Mouse (Mus musculus): Measurements from ENCODE around the gene Itgb5. TPM values are rescaled to one million over a fixed set of nuclear protein-coding genes. Genes with fewer than 3 reads are reported as not detected.

Itgb5 gene
- total RNA-seq, 2 experiments from 2014 or later, result 38.0 to 40.3 TPM

DNA sequence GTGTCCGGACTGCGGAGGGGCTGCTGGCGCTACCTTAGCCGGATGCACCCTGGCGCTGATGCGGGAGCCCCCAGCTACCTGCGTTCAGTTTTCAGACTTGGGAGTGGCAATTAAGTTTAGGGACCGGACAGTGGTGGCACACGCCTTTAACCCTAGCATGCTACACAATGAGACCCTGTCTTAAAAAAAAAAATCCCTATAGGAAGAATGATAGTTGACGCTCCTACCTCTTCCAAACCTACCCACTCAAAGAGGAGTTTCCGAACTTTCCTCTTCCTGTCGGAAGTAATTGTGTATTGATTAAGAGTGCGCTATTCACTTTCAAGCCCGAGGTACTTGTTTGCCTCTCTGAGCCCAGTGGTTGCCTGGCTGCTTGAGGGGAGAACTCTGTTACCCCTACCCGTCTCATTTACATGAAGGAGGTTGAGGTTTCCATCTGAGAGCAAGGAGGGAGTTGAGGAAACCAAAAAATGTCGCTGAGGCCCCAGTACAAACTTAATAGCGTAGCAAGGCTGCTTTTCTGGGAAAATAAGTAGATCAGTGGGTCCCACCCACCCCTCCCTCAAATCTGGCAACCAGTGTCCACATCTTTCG is 1.1 kb downstream of the Itgb5 start:
- no peak for DNase-seq (ENCODE audit: low spot score in 2 of 2)

- no peak for DNase-seq (ENCODE audit: low spot score in 2 of 2)
Observed at GRCm38 (mm10) chr16:33832057-33832456, 2.6 kb downstream of the Itgb5 start.

GRCm38 (mm10) chr16:33832728-33833428 is 3.4 kb downstream of the Itgb5 start:
- DNase-seq (ENCODE audit: low spot score in 2 of 2), result no peak

DNA sequence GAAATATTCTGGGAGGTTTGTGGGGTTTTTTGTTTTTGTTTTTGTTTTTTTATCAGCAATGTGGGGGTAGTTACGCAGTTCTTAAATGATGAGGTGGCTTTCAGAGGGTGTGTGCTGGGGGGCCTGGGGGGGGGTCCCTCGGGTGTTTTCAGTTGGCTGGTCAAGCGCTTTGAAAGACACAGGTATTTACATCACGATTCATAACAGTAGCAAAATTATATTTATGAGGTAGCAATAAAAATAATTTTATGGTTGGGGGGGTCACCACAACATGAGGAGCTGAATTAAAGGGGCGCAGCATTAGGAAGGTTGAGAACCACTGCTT is 3.9 kb downstream of the Itgb5 start:
- no peak for DNase-seq (ENCODE audit: low spot score in 2 of 2)

DNA sequence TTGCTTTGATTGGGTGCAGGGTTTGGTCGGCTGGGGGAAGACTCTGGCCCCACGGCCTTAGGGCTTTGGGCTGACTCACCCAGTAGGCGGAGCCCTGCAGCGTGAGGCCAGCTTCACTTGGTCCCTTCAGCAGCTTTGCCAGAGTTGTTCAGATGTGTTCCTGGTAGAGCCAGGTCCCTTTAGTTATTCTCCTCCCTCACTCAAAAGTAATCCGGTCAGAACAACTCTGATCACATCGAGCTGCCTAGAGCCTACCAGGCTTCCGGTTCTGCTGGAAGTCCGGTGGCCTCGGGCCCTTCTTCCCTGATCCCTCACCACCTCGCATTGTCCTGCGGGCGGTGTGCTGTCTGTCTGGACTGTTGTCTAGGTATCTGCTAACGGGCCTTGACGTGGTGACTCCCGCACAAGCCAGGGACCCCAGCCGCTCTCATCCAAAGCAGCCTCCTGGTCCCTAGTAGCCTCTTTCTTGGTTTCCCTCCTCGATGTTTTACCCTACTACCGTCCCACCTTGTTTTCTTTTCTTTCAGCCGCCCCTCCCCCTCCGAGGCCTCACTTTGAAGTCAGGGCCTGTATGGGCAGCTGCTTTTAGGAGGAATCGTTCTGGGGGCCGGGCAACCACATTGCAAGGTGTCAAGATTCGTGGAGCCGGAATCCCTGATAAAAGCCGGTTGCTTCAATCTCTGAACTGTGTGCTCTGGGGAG is 4.5 kb downstream of the Itgb5 start:
- peak in 1 of 2 experiments; percentile 14 for DNase-seq (ENCODE audit: low spot score in 2 of 2)

GRCm38 (mm10) chr16:33836676-33837075 is 7.2 kb downstream of the Itgb5 start:
- no peak for DNase-seq (ENCODE audit: low spot score in 2 of 2)

- DNase-seq (ENCODE audit: low spot score in 2 of 2), result no peak
Observed at GRCm38 (mm10) chr16:33837191-33837590, 7.7 kb downstream of the Itgb5 start.

GRCm38 (mm10) chr16:33840616-33841015 is 11.2 kb downstream of the Itgb5 start:
- DNase-seq (ENCODE audit: low spot score in 2 of 2), result no peak

DNA sequence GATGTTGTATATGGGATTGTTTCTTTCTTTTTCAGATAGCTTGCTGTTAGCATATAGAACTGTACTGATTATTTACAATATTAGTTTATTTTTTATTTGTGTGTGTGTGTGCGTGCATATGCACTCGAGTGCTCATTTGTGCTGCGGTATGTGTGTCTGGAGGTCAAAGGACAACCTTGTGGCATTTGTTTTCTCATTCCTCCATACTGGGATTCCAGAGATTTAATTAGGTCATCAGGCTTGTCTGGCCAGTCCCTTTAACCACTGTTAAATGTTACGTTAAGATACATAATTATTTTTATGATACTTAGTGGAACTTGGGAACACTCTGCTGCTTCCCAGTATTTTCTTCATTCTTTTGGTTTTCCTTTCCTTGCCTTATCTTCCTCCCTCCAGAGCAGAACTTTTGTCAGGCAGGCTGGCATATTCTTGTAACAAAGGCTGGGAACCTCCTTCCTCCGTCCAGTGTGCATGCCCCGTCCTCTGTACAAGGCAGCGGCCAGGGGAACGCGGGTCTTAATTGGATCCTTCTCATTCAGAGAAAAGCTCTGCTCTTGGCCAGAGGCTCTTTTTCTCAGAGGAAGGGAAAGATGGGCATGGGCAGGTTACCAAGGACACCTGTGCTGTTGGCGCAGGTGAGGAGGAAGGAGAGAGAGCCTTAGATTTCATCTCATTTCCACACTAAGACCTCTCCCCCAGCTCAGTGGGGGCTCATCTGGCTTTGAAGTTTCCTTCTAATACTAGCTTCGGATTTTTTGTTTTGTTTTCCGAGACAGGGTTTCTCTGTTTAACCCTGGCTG is 12.8 kb downstream of the Itgb5 start:
- DNase-seq (ENCODE audit: low spot score in 2 of 2), result no peak

GRCm38 (mm10) chr16:33844150-33844611 is 14.7 kb downstream of the Itgb5 start:
- DNase-seq (ENCODE audit: low spot score in 2 of 2), result no peak

GRCm38 (mm10) chr16:33844866-33845265 is 15.4 kb downstream of the Itgb5 start:
- no peak for DNase-seq (ENCODE audit: low spot score in 2 of 2)

DNA sequence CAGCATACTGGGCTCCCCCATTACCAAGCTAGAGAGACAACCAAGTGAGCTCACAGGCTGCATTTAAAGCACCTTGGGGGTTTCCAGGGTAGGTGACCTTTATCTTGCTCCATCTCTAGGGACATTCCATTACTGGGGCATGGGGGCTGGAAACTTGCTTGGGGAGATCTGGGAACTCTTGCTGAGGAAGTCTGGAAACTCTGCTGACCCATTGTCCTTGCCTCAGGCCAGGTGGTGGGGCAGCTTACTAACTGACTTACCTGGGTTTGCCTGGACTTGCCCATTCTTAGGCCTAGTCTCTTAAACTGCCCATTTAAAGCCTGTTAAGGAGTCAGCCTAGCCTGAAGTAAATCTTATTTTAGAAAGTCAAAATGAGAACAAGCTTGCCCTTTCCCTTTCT is 23.8 kb downstream of the Itgb5 start:
- no peak for DNase-seq (ENCODE audit: low spot score in 2 of 2)

DNA sequence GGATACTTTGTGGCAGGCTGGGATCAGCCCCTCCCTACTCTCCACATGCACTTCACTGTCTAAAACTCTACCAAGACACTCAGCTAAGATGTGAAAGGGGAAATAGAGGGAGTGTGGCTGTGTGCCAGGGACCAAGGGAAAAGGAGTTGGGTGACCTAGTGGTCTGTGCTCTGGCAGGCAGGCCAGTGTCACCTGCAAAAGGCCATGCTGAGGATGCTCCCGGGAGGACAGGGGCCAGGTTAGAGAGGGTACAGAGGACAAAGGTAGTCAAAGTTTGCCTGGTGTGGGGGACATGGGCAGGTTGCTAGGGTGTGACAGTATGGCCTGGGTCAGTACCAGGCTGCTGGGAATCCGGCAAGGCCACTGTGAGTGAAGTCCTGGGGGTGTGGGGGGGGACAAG is 29.3 kb downstream of the Itgb5 start:
- DNase-seq (ENCODE audit: low spot score in 2 of 2), result no peak

- no peak for DNase-seq (ENCODE audit: low spot score in 2 of 2)
Observed at GRCm38 (mm10) chr16:33859380-33859779, 29.9 kb downstream of the Itgb5 start.

GRCm38 (mm10) chr16:33859988-33860700 is 30.7 kb downstream of the Itgb5 start:
- DNase-seq (ENCODE audit: low spot score in 2 of 2), result peak; percentile 72 to 75

DNA sequence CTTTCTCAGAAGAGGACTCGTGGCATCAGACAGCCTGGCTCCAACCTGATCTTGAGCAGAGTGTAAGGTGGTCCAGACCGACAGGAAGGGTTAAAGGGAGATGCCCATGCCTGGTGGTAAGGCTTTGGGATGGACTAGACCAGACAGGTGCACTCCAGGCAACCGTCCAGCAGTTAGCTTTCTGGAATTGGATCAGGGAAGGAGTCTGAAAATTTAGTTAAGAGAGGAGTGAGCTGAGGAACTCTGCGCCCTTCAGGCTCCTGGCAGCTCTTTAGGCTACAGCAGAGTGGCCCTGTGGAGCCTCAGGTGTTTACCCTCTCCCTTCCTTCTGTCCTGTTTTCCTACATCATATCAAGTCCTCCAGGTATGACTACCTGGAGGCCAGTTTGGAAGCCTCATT is 32.9 kb downstream of the Itgb5 start:
- no peak for DNase-seq (ENCODE audit: low spot score in 2 of 2)

DNA sequence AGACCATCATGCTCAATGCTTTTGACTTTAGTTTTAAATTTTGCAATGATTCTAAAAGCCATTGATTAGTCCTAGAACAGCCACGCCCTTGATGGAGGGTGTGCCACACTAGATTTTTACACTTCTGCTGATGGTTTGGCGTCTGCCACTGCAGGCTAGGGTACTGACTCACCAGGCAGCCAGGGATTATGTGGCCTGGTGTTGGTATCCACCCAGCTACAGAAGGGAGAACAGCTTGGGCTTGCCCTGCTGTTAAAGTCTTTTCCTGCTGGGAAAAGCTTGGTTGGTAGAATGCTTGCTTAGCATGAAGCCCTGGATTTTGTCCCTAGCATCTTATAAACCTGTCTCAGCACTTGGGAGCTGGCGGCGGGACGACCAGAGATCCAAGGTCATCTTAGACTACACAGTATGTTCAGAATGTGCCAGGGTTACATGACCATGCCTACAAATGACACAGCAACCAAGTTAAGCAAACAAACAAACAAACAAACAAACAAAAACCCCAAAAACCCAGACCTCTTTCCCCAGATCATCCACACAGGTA is 33.8 kb downstream of the Itgb5 start:
- DNase-seq (ENCODE audit: low spot score in 2 of 2), result no peak

DNA sequence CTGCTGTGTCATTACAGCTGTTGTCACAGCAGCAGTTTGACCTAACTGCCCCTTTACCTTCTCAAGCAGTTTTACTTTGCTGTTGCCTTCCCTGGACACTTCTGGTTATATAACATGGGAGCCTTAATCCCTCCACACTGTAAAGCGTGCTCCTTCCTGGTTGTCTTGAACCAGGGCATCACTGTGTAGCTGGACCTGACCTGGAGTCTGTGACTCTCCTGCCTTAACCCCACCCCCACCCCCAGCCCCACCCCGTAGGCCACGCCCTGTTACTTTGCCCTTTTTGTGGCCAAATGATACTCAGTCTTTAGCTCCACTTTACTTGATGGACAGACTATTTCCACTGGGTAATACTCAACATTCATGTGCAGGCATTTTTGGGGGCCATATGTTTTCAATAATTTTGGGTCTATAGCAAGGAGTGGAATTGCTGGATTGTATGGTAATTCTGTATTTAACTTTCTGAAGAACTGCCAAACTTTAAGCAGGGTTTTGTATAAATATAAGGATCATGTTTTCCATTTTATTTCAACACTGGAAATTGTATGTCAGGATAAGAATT is 40.8 kb downstream of the Itgb5 start:
- no peak for DNase-seq (ENCODE audit: low spot score in 2 of 2)

DNA sequence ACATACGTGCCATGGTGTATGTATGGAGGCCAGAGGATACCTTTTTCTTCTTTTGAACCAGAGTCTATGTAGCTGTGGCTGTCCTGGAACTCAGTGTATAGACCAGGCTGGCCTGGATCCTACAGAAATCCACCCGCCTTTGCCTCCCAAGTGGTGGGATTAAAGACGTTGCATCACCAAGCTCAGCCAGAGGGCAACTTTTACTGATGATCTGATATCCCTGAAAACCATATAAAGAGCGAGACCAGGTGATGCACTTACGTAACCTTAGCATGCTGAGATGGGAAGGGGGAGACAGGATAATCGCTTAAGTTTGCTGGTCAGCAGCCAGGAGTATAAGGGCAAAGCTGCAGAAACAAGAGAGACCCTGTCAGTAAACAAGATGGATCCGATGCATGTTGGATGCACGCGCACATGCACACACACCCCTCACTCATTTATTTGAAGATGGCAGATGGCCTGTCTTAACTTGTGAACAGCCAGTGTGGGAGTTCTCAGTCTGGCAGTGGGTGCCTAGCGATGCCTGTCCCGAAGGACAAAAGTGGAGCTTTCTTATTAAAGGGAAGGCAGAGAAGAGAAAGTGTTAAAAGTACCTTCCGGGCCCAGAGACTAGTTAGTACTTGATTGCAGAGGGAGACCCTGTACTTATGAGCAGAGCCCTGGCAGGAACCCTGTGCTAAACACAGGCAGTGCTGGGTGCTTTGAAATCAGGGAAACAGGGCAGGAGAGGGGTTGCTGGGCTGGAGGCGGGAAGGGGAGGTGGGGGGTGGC is 41.7 kb downstream of the Itgb5 start:
- DNase-seq (ENCODE audit: low spot score in 2 of 2), result no peak
